Mouse (Mus musculus) urinary bladder, postnatal 25 days (tissue): ENCODE measurements around the gene Irak2.
A peak's percentile ranks its signal among the peaks of the same experiment; 100 is the strongest.
"Not testable (repeated sequence)": the region's sequence is repeated elsewhere in the genome, so short reads cannot be mapped to it uniquely, and the experiment has no call there.

Source experiments
- DNase-seq: peaks from one replicate; pipeline ENCODE4 v3.0.0; 2022; ENCODE audit warnings: low spot score

The Irak2 gene

DNA sequence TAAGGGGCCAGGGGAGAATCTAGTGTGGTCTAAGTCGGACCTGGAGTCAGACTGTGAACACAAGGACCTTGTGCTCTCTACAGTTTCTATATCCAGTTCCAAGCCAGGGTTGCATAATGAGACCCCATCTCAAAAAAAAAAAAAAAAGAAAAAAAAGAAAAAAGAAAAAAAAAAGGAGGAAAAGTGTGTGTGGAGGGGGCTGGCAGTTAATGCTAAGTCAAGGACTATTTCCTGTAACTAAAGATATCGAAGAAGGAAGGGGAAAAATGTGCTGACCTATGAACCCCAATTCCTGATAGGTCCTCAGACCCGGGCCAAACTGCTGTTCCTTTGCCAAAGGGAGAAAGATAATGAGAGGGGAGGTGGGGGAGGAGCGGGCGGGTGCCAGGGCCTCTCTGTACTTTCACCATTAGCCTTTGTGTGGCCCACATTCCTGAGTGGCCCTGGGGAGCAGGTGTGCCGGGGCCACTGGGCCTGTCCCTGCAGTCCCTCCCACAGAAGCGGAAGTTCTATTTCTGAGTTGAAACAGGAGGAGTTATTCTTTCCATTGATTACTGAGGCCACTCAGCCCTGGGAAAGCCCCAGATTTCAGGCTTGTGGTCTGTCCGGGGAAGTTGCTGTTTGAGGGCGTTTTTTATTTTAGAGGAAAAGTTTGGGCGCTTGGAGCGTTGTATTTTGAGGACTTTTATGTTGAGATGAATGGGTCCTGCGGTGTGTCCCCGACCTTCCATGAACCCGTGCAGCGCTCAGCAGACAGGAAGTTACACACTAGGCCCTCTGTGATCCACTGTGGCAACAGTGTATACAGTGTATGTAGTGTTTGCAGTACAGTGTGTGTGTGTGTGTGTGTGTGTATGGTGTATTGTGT is 30.3 kb downstream of the Irak2 start:
- DNase-seq: no peak

DNA sequence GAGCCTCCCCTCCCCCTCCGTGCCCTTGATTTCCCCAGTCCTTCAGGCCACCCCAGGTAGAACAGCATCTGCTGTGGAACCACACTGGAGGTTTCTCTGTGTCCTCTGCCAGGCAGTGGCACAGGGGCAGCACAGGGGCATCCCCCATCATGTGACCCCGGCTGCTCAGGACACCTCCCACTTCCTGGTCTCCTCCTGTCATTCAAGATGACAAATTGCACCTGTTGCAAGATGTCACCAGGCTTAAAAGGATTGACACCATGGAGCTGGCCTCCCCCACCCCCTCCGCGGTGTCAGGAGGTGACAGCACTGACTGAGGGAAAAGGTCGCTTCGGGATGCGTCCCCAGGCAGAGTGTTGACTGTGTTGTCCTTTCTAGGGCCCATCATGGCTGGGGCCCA is 31.6 kb downstream of the Irak2 start:
- no peak for DNase-seq

DNA sequence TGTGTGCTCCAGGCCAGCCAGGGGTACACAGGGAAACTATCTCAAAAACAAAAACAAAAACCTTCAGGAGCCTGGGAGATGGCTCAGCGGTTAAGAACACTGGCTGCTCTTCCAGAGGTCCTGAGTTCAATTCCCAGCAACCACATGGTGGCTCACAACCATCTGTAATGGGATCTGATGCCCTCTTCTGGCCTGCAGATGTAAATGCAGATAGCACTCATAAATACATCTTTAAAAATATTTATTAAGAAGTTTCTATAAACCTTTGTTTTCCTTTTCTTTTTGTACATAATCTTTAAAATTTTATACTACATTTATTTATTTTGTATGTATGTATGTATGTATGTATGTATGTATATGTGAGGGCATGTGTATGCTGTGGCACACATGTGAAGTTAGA is 33.8 kb downstream of the Irak2 start:
- not testable (repeated sequence) for DNase-seq

DNA sequence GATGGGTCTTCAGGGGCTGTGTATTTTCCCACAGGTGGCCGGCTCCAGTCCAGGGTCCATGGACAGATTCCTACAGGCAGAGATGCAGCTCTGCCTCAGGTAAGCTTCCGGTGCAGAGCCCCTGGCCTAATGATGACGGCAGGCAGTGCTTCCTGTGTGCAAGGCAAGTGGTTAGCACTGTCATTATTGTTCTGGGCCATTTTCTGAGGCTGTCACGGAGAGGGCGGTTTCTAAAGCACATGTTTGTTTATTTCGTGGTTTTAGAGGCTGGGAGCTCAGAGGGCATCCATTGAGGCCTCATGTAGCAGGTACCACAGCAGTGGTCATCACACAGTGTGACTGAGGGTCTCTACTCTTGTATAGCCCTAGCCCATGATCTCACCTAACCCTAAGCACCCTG is 34.7 kb downstream of the Irak2 start:
- DNase-seq: no peak

DNA sequence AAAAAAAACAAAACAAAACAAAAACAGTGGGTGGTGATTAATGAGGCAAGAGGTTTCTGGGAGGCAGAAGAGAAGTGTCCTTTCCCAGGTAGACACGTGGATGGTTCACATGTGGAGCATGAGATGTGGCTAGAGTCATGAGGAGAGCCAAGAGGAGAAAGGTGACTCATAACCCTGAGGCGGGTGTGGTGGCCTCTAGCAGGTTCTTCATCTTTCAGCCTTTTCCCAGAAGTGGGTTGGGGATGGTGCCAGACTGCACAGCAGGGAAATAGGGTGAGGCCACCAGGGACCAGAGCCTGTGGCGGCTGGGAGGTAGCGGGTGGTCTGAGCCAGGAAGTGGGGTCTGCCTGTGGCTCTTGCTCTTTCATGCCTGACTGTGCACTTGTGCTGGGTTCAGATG is 37.0 kb downstream of the Irak2 start:
- DNase-seq: no peak

DNA sequence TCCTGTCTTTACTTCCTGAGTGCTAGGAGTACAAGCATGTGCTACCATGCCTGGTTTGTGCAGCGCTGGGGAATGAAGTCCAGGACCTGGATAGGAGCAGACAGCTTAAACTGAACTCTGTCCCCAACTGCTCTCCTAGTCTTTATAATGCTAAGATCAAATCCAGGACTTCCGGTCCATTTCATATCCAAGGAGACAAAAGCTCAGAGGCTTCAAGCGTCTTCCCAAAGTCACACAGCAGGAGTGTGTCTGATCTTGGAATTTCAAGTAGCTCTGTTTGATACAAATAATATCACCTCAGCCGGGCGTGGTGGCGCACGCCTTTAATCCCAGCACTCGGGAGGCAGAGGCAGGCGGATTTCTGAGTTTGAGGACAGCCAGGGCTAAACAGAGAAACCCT is 37.7 kb downstream of the Irak2 start:
- DNase-seq: no peak

DNA sequence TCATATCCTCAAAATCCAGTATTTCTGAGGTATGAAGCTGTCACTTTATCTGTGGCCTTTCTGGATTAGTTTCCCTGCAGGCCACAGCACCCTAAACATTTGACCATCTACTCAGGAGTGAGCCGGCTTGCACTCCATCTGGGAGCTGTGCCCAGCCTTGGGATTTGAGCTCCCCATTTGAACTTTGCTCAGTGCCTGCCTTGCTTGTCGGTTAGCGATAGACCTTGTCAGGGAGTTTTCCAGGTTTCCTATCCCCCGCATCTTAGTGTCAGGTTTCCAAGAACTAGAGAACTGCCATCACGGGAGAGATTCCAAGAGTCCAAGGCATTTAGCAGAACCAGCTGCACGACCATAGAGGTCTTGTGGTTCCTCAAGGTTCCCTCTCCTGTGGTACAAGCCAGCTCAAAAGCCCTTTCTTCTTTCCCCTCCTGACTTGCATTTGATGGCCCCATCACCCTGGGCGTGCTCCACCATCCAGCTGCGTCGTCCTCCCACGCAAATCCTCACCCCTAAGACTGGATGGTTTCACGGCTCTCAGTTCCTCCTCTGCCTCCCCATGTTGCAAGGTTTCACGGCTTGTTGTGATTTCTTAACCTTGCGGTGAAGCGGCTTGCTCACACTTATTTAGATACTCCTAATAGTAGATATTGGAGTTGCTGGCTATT is 38.9 kb downstream of the Irak2 start:
- DNase-seq: no peak

DNA sequence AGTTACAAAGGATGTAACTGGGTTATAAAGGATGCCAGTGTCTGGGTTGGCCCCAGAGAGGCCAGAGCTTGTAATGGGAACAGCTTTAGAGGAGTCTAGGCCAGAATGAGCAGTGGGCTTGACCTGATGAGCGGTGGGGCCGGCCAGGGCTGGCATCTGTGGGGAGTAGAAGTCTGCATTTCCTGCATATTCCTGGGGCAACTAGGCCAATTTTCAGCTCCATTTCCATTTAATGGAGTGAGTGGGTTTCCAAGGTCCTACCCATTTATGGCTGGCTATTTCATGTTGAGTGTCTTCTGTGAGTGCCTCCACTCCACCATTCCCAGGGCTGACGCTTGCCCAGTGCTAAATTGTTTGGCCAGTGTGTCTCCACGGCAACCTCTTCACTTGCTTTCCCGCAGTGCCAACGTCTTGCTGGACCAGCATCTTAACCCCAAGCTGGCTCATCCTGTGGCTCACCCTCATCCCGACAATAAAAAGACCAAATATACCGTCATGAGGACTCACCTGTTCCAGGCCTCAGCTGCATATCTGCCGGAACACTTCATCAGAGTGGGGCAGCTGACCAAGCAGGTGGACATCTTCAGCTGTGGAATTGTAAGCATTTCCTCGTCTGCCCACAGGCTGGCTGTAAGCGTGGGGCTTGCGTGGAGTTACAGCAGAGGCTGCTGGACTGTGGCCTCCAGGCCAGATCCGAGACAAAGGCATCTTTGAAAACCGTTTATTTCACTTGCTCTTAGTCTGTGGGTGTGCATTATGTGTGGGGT is 40.2 kb downstream of the Irak2 start:
- DNase-seq: no peak

DNA sequence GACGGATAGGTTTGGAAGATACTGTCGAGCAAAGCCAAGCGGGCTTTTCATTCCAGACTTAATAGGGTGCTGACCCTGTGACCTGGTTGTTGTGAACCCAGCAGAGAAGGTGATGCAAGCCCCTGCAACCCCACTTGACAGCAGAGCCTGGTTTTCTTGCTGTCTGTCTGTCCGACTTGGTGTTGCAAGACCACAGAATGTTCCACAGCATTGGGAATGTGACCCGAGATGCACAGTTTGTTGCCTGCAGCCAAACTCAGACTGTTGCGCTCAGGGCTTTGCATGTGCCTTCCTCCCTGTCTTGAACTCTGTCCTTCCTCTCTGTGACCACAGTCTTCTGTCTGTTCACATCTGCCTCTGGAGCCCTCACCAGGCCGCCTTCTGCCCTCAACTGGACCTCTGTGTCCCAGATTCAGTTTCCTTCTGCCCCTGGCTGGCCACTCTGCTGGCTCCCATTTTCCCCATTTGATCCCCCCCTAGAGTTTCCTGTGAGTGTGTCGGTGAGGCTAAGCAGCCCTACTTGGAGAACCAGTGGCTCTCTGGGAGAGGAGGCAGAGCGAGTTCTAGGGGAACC is 41.8 kb downstream of the Irak2 start:
- DNase-seq: no peak

DNA sequence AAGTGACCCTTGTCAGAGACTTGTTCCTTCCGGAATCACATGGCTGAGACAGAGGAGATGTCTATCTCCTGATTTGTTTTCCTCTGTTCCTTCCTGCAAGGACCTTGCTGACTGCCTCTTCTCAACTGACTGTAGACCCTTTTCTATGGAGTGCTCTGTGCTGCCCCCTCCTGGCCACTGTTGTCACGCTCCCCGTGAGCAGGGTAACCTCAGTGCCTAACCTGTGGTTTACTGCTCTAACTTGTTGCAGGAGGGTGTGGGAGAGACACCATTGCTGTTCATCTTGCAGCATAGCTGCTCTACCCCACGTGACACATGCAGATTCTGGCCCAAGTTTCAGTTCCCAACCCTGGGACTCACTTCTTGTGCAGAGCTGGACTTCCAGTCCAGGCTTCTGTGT is 43.0 kb downstream of the Irak2 start:
- DNase-seq: peak; percentile 83

DNA sequence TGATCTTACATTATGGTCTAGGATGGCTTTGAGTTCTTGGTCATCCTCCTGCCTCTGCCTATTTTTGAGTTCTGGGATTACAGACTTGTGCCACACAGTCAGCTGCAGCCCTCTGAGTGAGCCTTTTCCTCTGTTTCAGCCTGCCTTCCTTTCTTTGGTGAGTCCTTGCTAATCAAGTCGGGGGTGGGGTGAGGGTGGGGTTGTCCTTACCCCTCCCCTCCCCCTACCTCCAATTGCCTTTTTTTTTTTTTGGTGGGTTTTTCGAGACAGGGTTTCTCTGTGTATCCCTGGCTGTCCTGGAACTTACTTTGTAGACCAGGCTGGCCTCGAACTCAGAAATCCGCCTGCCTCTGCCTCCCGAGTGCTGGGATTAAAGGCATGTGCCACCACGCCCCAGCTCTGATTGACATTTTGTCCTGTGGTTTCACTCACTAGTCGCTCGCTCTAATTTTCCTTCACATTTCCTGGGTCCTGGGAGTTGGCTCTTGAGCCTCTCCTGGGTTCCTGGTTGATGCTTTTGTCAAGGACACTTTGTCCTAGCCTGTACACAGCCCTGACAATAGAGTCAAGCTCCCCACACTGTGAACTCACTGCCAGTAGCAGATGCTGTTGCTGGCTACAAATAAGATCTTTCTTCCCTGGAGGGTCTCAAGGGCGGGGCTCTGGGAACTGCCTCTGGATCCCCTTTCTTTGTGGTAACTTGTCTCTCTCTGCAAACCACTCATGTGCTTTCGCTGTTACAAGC is 45.0 kb downstream of the Irak2 start:
- DNase-seq: no peak

DNA sequence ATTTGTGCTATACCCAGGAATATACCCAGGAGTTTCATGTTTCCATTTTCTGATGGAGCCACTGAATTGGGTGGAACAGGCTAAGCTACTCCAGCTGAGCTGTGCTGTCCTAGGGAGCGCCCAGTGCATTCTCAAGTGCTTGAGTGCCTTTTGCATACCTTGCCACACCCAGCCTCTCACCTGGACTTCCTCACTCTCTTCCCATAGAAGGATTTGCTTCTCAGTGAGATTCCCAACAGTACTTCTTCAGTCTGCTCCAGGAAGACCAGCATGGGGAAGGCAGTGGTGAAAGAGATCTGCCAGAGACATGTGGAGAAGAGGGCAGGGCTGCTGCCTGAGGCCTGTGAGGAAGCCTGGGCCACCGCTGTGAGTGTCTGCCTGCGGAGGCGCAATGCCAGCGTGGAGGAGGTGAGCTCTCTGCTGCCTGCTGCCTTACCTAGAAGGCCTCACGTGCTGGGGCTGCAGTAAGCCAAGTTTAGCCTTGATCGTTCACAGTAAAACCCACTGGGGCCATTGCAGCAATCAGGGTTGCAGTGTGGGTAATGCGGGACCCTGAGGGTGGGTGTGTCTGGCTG is 48.4 kb downstream of the Irak2 start:
- no peak for DNase-seq

DNA sequence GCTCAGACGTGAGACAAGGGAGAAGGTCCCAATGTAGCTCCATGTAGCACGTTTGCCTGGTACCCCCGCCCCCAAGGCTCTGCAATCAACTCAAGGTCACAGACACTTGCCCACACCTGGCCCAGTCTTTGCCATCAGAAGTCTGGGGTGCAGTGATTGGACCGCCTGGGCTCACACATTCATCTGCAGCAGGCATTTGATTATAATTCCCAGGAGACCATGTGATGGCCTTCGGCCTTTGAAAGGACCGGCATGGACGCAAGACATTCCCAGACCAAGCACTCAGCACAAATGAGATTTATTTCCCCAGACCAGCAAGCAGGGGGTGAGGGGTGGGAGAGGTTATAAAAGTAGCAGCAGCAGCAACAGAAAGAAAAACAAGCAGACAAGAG is 51.7 kb downstream of the Irak2 start:
- DNase-seq: no peak

DNA sequence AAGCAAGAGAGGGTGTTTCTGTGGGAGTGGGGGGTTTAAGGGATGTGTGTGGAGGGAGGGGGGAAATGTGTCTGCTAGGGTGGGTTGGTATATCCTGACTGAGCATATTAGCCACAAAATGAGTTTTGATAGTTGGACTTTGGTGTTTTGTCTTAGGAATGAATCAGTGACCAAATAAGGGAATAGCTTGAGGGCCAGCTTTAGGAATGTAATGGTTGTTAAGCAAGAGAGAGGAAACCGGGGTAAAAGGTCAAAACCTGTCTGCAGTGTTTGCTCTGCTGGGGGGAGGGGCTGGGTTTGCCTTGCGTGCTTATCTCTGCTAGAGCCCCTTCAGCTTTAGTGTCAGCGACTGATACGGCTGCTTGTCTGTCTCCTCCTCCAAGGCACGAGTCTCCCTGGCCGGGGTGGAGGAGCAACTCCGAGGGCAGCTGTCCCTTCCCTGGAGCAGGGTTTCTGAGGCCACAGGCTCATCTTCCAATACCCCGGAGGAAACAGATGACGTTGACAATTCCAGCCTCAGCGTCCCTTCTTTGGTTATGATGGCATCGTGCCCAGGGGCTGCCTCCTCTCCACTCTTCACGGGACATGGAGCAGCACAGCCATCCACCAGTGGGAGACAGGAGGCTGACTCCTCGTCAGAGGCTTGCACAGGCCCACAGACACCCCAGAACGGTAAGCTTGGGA is 52.3 kb downstream of the Irak2 start:
- DNase-seq: peak; percentile 78

DNA sequence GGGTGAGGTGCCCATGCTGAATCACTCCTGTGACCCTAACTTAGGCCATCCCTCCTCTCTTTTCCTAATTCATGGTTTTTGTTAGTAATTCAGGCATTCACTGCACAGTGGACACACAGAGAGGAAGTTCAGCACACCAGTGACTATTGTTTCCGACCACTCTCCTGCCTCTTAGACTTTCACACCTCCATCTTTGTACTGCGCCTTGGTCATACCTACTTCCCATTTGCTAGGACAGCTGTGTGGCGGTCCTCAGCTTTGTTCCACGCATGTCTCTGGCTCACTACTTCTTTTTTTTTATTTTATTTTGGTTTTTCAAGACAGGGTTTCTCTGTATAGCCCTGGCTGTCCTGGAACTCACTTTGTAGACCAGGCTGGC is 52.8 kb downstream of the Irak2 start:
- no peak for DNase-seq

DNA sequence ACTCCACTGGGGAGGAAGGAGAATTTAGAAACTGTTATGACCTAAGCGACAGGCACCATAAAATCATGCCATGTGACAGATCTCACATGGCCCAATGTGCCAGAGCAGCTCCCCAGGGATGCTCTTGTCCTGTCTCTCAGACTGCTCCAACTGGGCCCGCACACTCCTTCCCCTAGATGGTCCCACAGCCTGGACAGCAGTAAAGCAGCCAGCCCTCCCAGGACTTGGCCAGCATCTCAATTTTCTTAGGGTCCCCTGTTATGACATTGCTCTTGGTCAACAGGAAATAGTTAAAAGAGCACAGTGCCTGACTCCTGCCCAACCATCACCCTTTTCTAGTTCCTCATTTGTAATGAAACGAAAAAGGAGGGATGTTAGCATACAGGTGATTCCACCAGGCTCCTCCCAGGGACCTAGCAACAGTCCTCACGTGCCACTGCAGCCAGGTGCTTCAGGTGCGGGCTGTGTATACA is 54.4 kb downstream of the Irak2 start:
- DNase-seq: no peak

DNA sequence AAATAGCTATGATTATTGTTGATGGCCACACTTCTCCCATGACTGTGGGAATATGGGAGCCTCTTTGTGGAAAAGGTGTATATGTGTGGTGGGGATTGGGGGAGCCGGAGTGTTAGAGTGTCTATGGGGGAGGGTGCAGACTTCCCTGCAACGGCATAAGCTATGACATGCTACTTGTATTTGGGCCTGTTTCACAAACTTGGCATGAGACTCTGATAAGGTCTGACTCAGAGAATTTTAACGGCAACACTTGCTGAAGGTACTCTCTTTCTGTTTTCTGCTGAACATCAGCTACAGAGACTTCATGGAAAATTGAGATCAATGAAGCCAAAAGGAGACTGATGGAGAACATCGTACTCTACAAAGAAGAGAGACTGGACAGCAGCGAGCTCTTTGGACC is 55.1 kb downstream of the Irak2 start:
- DNase-seq: no peak

DNA sequence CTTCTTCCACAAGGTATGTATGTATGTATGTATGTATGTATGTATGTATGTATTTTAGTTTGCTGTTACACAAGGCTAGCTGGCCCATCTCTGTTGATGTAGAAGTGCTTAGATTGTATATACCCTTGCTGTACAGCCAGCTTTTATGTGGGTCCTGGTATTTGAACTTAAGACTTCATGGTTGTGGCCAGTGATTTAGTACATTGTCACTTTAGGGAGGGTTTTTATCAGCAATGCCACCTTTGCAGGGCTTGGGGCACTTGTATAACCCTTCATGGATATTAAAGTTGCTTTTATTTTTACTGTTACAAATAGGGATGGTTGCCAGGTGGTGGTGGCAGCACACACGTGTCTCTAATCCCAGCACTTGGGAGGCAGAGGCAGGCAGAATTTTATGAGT is 56.9 kb downstream of the Irak2 start:
- no peak for DNase-seq

DNA sequence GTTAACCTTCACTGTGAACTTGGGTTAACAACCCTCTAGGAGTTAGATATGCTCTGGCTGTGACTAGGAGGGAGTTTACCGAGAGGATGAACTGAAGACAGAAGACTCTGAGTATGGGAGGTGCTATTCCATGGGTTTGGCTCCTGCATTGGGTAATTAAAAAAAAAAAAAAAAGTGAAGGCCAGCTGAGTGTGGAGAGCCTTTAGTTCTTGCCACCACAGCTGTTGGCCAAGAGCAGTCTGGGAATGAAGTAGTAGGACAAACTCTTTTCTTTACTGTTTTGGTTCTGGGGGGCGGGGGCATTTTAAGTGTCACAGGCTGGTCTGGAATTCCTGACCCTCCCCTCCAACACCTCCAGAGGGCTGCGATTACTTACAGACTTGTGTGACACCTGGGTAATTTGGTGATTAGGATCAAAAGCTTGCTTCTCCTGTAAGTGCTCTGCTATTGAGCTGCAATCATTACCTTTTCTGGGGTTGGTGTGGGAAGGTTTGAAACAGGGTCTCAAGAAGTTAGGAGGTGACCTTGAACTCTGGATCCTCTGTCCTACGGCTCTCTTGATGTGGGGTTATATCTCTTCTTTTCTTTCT is 57.6 kb downstream of the Irak2 start:
- DNase-seq: no peak

DNA sequence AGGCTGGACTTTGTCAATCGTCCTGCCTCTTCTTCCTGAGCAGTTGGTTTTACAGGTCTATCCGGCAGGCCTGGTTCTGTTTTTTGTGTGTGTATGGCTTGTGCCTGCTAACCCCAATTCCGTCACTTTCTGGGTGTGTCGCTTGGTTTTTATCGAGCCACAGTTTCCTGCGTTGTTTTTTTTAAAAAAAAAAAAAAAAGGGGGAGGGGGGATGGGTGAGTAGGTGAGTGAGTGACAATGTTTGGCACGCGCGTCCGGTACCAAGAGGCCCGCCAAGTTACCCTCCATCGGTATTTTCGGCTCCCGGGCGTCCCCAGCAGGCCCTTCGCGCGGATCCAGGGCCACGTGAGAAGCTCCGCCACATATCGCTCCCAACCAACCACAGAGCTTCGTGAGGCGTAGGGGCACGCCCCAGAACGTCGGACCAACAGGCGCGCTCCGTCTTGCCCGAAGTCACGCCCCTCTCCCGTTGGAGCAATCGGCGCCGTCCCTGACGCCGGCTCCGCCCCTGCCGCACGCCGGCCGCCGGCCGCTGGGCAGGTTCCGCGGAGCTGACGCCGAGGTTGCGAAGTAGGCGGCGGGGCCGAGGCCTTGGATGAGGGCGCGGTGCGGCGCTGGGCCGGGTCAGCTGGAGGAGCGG is 58.4 kb downstream of the Irak2 start, which contains the start of gene Tatdn2:
Gene Tatdn2, plus strand, starts transcription at position 469 of the 640 bp plus-strand sequence.
- DNase-seq: peak; percentile 93
